Mouse (Mus musculus) small intestine, adult 2 months (tissue): ENCODE measurements at regions not wholly inside any gene's neighbourhood (a gene's known extent, or its start where the extent isn't known, plus 50 kb on each side); places are given as distances from the start of the nearest gene placed in this dataset.

Experiments
- CTCF ChIP-seq: fragments of 200-500 bp; IDR thresholded peaks from 2 replicates; pipeline ENCODE4 v1.5.1; 2012; ENCODE audit warnings: low read depth, mild to moderate bottlenecking, control low read depth, inconsistent platforms, low read length, moderate library complexity, mixed read lengths; ENCODE audit not compliant: insufficient replicate concordance, insufficient read length; ENCODE audit errors: extremely low read depth
- POLR2A ChIP-seq: fragments of 200-500 bp; IDR thresholded peaks from 2 replicates; pipeline ENCODE4 v1.6.1; 2012; ENCODE audit warnings: low read depth, mild to moderate bottlenecking, control low read depth, inconsistent platforms, low read length, moderate library complexity

DNA sequence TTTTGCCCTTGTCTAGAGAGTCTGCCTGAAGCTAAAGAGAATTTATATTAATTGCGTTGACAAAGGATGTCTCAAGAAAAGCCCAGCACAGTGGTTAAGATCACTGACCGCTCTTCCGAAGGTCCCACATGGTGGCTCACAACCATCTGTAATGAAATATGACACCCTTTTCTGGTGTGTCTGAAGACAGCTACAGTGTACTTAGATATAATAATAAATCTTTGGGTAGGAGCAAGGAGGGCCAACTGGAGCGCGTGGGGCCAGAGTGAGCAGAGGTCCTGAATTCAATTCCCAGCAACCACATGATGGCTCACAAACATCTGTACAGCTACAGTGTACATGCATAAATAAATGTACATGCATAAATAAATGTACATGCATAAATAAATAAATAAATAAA, 176.1 kb downstream of the Rab11fip4 start:
- TF ChIP-seq CTCF (no peak), POLR2A (no peak)
